Mouse (Mus musculus) forebrain, embryonic 16.5 days (tissue): Measurements from ENCODE around the gene Lrrc74a. TPM values are rescaled to one million over a fixed set of nuclear protein-coding genes. Genes with fewer than 3 reads are reported as not detected.

Experiments
- ATAC-seq: fragments of 200-750 bp; cut with Nextera tagmentation; 2 replicates; pipeline ENCODE4 v1.8.0; 2017; ENCODE audit warnings: mild to moderate bottlenecking, moderate library complexity
- H3K27ac ChIP-seq: fragments of 300-500 bp; sonication (generic); 2 replicates; pipeline ENCODE4 v1.5.1; 2014; ENCODE audit warnings: low read length, control low read depth
- H3K27me3 ChIP-seq: fragments of 300-500 bp; sonication (generic); replicated peaks from 2 replicates; pipeline ENCODE4 v1.6.1; 2014; ENCODE audit warnings: low read length; ENCODE audit not compliant: control insufficient read depth, insufficient read depth
- H3K36me3 ChIP-seq: fragments of 300-500 bp; sonication (generic); 2 replicates; pipeline ENCODE4 v1.6.1; 2014; ENCODE audit not compliant: control insufficient read depth, insufficient read depth
- H3K4me1 ChIP-seq: fragments of 300-500 bp; sonication (generic); replicated peaks from 2 replicates; pipeline ENCODE4 v1.6.1; 2014; ENCODE audit warnings: low read length; ENCODE audit not compliant: control insufficient read depth, insufficient read depth
- H3K4me2 ChIP-seq: fragments of 300-500 bp; sonication (generic); 2 replicates; pipeline ENCODE4 v1.6.1; 2014; ENCODE audit warnings: mild to moderate bottlenecking, low read length, control low read depth
- H3K4me3 ChIP-seq: fragments of 300-500 bp; sonication (generic); replicated peaks from 2 replicates; pipeline ENCODE4 v1.5.1; 2014; ENCODE audit warnings: mild to moderate bottlenecking, low read length, control low read depth
- H3K9ac ChIP-seq: fragments of 300-500 bp; sonication (generic); replicated peaks from 2 replicates; pipeline ENCODE4 v1.6.1; 2014; ENCODE audit warnings: low read depth, low read length, control low read depth
- H3K9me3 ChIP-seq: fragments of 300-500 bp; sonication (generic); 2 replicates; pipeline ENCODE4 v1.6.1; 2016; ENCODE audit warnings: low read length; ENCODE audit not compliant: control insufficient read depth
- WGBS: fragments of 180-500 bp; shearing (Covaris S2); extraction: QIAGEN DNeasy Blood & Tissue Kit; methylation state at CpG from one replicate; pipeline ENCODE4 v1.1.7; 2014; 5-methylcytosine and 5-hydroxymethylcytosine counted together
- polyA plus RNA-seq: library from polyadenylated mRNA; unstranded; fragments of >200 nt; fragmentation: Nextera tagmentation; extraction: Ambion mirVana; gene quantifications from 2 replicates; pipeline ENCODE4 v1.2.1, GENCODE M21; 2015

The Lrrc74a gene
- polyA plus RNA-seq, 1 experiment from 2014 or later, result not detected

DNA sequence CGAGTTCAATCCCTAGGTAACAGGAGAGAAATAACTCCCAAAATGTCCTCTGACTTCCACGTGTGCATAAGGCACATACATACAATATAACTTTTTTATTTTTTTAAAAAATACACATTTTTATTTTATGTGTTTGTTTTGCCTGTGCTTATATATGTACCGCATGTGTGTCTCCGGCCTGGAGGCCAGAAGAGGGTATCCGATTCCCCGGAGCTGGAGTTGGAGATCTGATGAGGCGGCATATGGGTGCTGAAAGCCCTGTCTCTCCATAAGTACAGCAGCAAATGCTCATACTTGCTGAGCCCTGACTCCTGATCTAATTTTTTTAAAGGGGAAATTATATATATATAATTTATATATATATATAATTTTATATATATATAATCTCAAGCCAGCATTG lies 65.6 kb downstream of the Lrrc74a start:
- no peak overlapping the region for H3K9ac ChIP-seq
- H3K4me1 ChIP-seq, result peaks cover 64% of the 10 kb centered on the region
- H3K9me3 ChIP-seq, result no peaks in the 10 kb centered on the region
- H3K36me3 ChIP-seq, result no peaks in the 10 kb centered on the region
- no peak for ATAC-seq
- H3K4me3 ChIP-seq, result no peak overlapping the region
- no peak overlapping the region for H3K4me2 ChIP-seq
- peak overlapping the region; percentile 98 for H3K27ac ChIP-seq
- H3K27me3 ChIP-seq, result no peaks in the 10 kb centered on the region
- 81% methylated on average over 7 of the region's 7 CpGs for WGBS

DNA sequence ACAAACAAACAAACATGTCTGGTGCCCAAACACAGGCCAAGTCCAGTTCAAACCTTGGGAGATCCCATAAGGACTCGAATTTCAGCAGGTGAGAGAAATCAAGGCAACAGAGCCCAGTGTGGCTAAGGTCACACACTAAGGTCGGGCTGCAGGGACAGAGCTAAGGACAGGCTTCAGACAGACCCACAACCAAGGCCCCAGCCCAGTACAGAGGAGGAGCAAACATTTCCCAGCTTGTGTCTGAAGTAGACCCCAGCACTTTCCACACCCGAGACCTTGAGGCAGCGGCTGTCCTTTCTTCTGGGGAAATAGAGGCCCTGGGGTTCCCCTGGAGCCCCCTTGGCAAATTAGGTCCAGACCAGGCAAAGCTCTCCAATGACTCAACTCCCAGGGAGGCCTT lies 66.2 kb downstream of the Lrrc74a start:
- peak overlapping the region; percentile 98 for H3K27ac ChIP-seq
- H3K4me3 ChIP-seq, result no peak overlapping the region
- peaks cover 70% of the 10 kb centered on the region for H3K4me1 ChIP-seq
- H3K9ac ChIP-seq, result peak overlapping the region; percentile 49
- 32% methylated on average over 4 of the region's 4 CpGs for WGBS
- no peak for ATAC-seq
- H3K4me2 ChIP-seq, result peak overlapping the region; percentile 44
- H3K27me3 ChIP-seq, result no peaks in the 10 kb centered on the region
- H3K9me3 ChIP-seq, result no peaks in the 10 kb centered on the region
- no peaks in the 10 kb centered on the region for H3K36me3 ChIP-seq

DNA sequence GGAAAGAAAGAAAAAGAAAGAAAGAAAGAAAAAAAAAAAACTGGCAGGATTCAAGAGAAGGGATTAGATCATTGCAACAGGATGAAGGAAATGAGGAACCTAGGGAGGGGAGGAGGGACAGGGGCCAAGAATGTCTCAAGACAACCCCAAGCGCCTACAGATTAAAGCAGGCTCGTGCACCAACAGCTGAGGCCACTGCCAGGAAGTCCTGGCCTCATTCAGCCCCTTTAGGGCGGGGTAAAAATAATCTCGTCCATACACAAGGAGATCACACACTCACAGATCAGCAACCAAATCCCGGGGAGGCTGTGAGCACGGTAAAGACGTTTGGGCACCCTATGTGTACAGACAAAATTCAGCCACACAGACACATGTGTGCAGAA lies 66.6 kb downstream of the Lrrc74a start:
- Histone ChIP-seq H3K27ac (peak overlapping the region; percentile 98), H3K4me3 (0 out of 2 replicates have a peak overlapping the region, but pooled peaks have one; percentile 3), H3K36me3 (no peaks in the 10 kb centered on the region), H3K4me1 (peaks cover 74% of the 10 kb centered on the region), H3K4me2 (peak overlapping the region; percentile 44), H3K27me3 (no peaks in the 10 kb centered on the region), H3K9me3 (no peaks in the 10 kb centered on the region), H3K9ac (peak overlapping the region; percentile 60)
- peak; percentile 40 for ATAC-seq
- under 1% methylated on average over 7 of the region's 7 CpGs for WGBS

GRCm38 (mm10) chr12:86801148-86802004 lies 67.2 kb downstream of the Lrrc74a start:
- 1% methylated on average over 23 of the region's 23 CpGs for WGBS
- Histone ChIP-seq H3K4me1 (peaks cover 77% of the 10 kb centered on the region), H3K4me3 (peak overlapping the region; percentile 5; the same call in 1 of the 2 replicates), H3K36me3 (no peaks in the 10 kb centered on the region), H3K9ac (peak overlapping the region; percentile 60), H3K27me3 (no peaks in the 10 kb centered on the region), H3K4me2 (peak overlapping the region; percentile 44), H3K9me3 (no peaks in the 10 kb centered on the region), H3K27ac (peak overlapping the region; percentile 98)
- peak; percentile 78 for ATAC-seq

GRCm38 (mm10) chr12:86802005-86802671 lies 68.0 kb downstream of the Lrrc74a start:
- H3K27ac ChIP-seq, result peak overlapping the region; percentile 98
- H3K4me3 ChIP-seq, result peak overlapping the region; percentile 5; the same call in 1 of the 2 replicates
- 2% methylated on average over 17 of the region's 17 CpGs for WGBS
- no peaks in the 10 kb centered on the region for H3K9me3 ChIP-seq
- H3K4me1 ChIP-seq, result peaks cover 83% of the 10 kb centered on the region
- no peaks in the 10 kb centered on the region for H3K36me3 ChIP-seq
- H3K4me2 ChIP-seq, result peak overlapping the region; percentile 44
- H3K27me3 ChIP-seq, result no peaks in the 10 kb centered on the region
- peak; percentile 14; the same call in 1 of the 2 replicates for ATAC-seq
- H3K9ac ChIP-seq, result peak overlapping the region; percentile 60

GRCm38 (mm10) chr12:86802899-86803298 lies 68.7 kb downstream of the Lrrc74a start:
- ATAC-seq, result no peak
- Histone ChIP-seq H3K27ac (peak overlapping the region; percentile 98), H3K4me3 (no peak overlapping the region), H3K9me3 (no peaks in the 10 kb centered on the region), H3K27me3 (no peaks in the 10 kb centered on the region), H3K9ac (no peak overlapping the region), H3K4me2 (peak overlapping the region; percentile 3; the same call in 1 of the 2 replicates), H3K36me3 (no peaks in the 10 kb centered on the region), H3K4me1 (peaks cover 91% of the 10 kb centered on the region)
- 44% methylated on average over 3 of the region's 3 CpGs for WGBS

DNA sequence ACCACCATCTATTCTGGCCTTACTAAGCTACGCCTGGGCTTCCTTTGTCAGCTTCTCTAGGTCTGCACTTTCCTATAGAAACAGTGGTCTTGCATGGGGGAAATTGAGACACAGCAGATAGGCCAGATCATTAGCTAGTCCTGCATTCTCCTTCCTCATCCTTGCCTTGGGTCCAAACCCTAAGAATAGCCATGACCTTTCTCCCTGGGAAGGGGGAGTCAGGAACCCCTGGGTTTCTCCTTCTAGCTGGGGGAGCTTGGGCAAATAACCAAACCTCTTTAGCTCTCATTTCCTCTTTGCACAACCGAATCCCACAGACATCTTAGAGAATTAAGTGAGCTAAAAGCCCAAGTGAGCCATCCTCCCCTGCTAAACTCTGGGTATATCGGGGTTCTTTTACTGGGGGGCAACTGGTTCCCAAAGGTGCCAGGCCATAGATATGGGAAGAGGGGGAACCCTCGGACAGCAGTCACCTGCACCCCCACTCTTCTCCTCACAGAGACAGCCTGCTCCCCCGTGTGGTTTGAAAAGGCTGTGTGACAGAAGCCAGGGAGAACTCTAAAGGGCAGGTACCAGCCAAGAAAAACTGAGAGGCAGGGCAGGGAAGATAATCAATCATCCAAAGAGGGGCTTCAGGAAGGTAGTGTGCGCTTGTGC lies 69.6 kb downstream of the Lrrc74a start:
- ATAC-seq, result no peak
- Histone ChIP-seq H3K9ac (no peak overlapping the region), H3K4me2 (no peak overlapping the region), H3K4me1 (peaks cover 99% of the 10 kb centered on the region), H3K27ac (peak overlapping the region; percentile 98), H3K27me3 (no peaks in the 10 kb centered on the region), H3K36me3 (no peaks in the 10 kb centered on the region), H3K4me3 (no peak overlapping the region), H3K9me3 (no peaks in the 10 kb centered on the region)
- 39% methylated on average over 6 of the region's 6 CpGs for WGBS

DNA sequence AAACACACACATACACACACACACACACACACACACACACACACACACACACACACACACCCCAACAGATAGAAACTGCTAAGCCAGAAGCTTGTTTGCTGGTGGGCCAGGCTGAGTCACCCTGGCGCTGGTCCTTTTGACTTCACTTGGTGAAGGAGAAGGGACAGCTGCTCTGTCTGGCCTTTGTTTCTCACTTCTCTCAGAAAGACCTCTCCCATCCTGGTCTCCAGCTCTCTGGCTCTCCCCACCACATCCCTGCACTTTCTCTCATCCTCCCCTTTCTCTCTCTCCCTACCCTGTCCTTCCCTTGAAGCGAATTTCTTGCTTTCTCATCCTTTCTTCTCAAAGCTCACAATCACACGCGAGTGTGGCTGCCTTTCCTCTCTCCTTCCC lies 70.1 kb downstream of the Lrrc74a start:
- H3K27me3 ChIP-seq, result no peaks in the 10 kb centered on the region
- H3K4me1 ChIP-seq, result peaks cover 97% of the 10 kb centered on the region
- H3K4me2 ChIP-seq, result no peak overlapping the region
- 20% methylated on average over 4 of the region's 4 CpGs for WGBS
- no peak overlapping the region for H3K9ac ChIP-seq
- H3K4me3 ChIP-seq, result no peak overlapping the region
- peak overlapping the region; percentile 67 for H3K27ac ChIP-seq
- ATAC-seq, result no peak
- no peaks in the 10 kb centered on the region for H3K36me3 ChIP-seq
- no peaks in the 10 kb centered on the region for H3K9me3 ChIP-seq

GRCm38 (mm10) chr12:86804857-86805256 lies 70.7 kb downstream of the Lrrc74a start:
- H3K4me1 ChIP-seq, result peaks cover 92% of the 10 kb centered on the region
- ATAC-seq, result no peak
- no peaks in the 10 kb centered on the region for H3K9me3 ChIP-seq
- peak overlapping the region; percentile 67 for H3K27ac ChIP-seq
- no peaks in the 10 kb centered on the region for H3K36me3 ChIP-seq
- no peak overlapping the region for H3K9ac ChIP-seq
- no peak overlapping the region for H3K4me2 ChIP-seq
- no peaks in the 10 kb centered on the region for H3K27me3 ChIP-seq
- 76% methylated on average over 2 of the region's 2 CpGs for WGBS
- H3K4me3 ChIP-seq, result no peak overlapping the region
